Mouse (Mus musculus) megakaryocyte, embryonic 14.5 days (primary cell): ENCODE data around the gene Cep290.
A peak's percentile ranks its signal among the peaks of the same experiment; 100 is the strongest.

Experiments
- FLI1 ChIP-seq: IDR thresholded peaks from 2 replicates; pipeline ENCODE4 v1.6.1; 2012; ENCODE audit warnings: low read length, inconsistent platforms, mixed read lengths
- GATA1 ChIP-seq: IDR thresholded peaks from 3 replicates; pipeline ENCODE4 v1.6.1; 2012; ENCODE audit warnings: mixed read lengths, low read length, inconsistent platforms, borderline replicate concordance

DNA sequence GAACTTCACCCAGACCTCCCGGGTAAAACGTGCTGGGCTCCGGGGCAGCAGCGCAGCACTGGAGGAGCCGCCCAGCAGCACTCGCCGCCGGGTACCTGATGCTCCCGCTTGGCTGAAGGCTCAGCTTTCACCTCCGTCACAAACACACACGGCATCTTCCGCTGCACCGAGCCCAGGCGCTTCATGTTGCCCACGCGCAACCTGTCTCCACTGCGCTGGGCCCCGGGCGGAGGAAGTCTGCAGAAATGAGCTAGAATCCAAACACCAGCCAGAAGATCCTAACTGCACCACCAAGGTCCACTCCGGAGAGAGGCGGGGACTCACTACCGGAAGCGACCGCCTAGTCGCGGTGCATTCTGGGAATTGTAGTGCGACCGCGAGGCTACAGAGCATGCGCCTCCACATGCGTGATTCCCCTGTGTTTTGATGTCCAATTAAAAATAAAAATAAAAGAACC, 101.6 kb downstream of the Cep290 start:
- TF ChIP-seq GATA1 (no peak), FLI1 (0 out of 2 replicates have a peak, but pooled peaks have one; percentile 20)
